35 mouse cellular contexts compared by ENCODE assay signal in genomic region chr3:120685227-120685626, GRCm38 (mm10).
"Had no signal": no experiment of that assay in that cellular context is flagged by ENCODE, and none has a peak within 500 bp of the region (broad histone marks: within the 10 kb centered on the region; RNA-seq: fewer than 3 reads in every experiment).

No protein-coding gene starts in this region.

- H3K4me3 ChIP-seq: heart, embryonic 10.5 days; heart, embryonic 12.5 days; heart, embryonic 13.5 days; heart, embryonic 15.5 days; hindbrain, embryonic 10.5 days; hindbrain, embryonic 12.5 days; hindbrain, embryonic 13.5 days; hindbrain, embryonic 15.5 days; intestine, embryonic 15.5 days; kidney, embryonic 15.5 days; layer of hippocampus, adult 2 months had no signal

- H3K27ac ChIP-seq: heart, embryonic 10.5 days; heart, embryonic 13.5 days; heart, embryonic 15.5 days; hindbrain, embryonic 10.5 days; hindbrain, embryonic 12.5 days; hindbrain, embryonic 13.5 days; hindbrain, embryonic 14.5 days; hindbrain, embryonic 15.5 days; hindbrain, postnatal 0 days; intestine, embryonic 15.5 days; kidney, embryonic 15.5 days; kidney, postnatal 0 days; layer of hippocampus, adult 2 months had no signal

- H3K9me3 ChIP-seq: heart, embryonic 10.5 days; heart, embryonic 12.5 days; heart, embryonic 13.5 days; heart, embryonic 15.5 days; hindbrain, embryonic 10.5 days; hindbrain, embryonic 12.5 days; hindbrain, embryonic 13.5 days; hindbrain, embryonic 15.5 days; intestine, embryonic 15.5 days; kidney, embryonic 15.5 days had no signal

- H3K4me2 ChIP-seq: heart, embryonic 11.5 days; heart, embryonic 12.5 days; heart, embryonic 13.5 days; heart, embryonic 15.5 days; hindbrain, embryonic 12.5 days; hindbrain, embryonic 13.5 days; hindbrain, embryonic 14.5 days; hindbrain, embryonic 15.5 days; intestine, embryonic 15.5 days; kidney, embryonic 15.5 days had no signal

- ATAC-seq: hindbrain, embryonic 16.5 days; hindbrain, postnatal 0 days; inflammation-experienced regulatory T-cells, adult 6 months; intestine, embryonic 15.5 days; intestine, embryonic 16.5 days; intestine, postnatal 0 days had no signal

- H3K27me3 ChIP-seq: heart, embryonic 12.5 days; heart, embryonic 13.5 days; heart, embryonic 15.5 days; hindbrain, embryonic 12.5 days; hindbrain, embryonic 13.5 days; hindbrain, embryonic 15.5 days; intestine, embryonic 15.5 days; kidney, embryonic 15.5 days had no signal

- H3K4me1 ChIP-seq: heart, embryonic 10.5 days; heart, embryonic 12.5 days; heart, embryonic 13.5 days; heart, embryonic 15.5 days; hindbrain, embryonic 10.5 days; hindbrain, embryonic 12.5 days; hindbrain, embryonic 13.5 days; hindbrain, embryonic 15.5 days; intestine, embryonic 15.5 days; kidney, embryonic 15.5 days had no signal

- H3K36me3 ChIP-seq: heart, embryonic 10.5 days; heart, embryonic 12.5 days; heart, embryonic 13.5 days; heart, embryonic 15.5 days; hindbrain, embryonic 10.5 days; hindbrain, embryonic 12.5 days; hindbrain, embryonic 13.5 days; hindbrain, embryonic 15.5 days; intestine, embryonic 15.5 days; kidney, embryonic 15.5 days had no signal

- H3K9ac ChIP-seq: heart, embryonic 12.5 days; heart, embryonic 13.5 days; heart, embryonic 15.5 days; hindbrain, embryonic 12.5 days; hindbrain, embryonic 13.5 days; hindbrain, embryonic 14.5 days; hindbrain, embryonic 15.5 days; intestine, embryonic 15.5 days; kidney, embryonic 15.5 days had no signal

- DNase-seq: heart, postnatal 10 days; heart, postnatal 14 days; heart, postnatal 36 days; heart, postnatal 4 days; kidney, adult 11 months; kidney, adult 18-20 months; kidney, adult 2 months; kidney, adult 8-10 months; kidney, adult 9 months; kidney, postnatal 10 days; kidney, postnatal 14 days; kidney, postnatal 25 days; kidney, postnatal 36 days; kidney, postnatal 4 days; layer of hippocampus, adult 9-11 months; layer of hippocampus, postnatal 36 days had no signal
